Mouse (Mus musculus) small intestine, adult 2 months (tissue): Measurements from ENCODE around the gene Cfap20. TPM values are rescaled to one million over a fixed set of nuclear protein-coding genes. Genes with fewer than 3 reads are reported as not detected.
"Not testable (repeated sequence)": the region's sequence is repeated elsewhere in the genome, so short reads cannot be mapped to it uniquely, and the experiment has no call there.

Experiments used
- H3K27ac ChIP-seq: fragments of 200-500 bp; 2 replicates; pipeline ENCODE4 v1.5.1; 2012; ENCODE audit warnings: low read depth, low read length, control low read depth, inconsistent platforms; ENCODE audit not compliant: insufficient read depth
- H3K27me3 ChIP-seq: fragments of 200-500 bp; 2 replicates; pipeline ENCODE4 v1.6.1; 2012; ENCODE audit warnings: mild to moderate bottlenecking, moderate library complexity, low read length, inconsistent platforms; ENCODE audit not compliant: control insufficient read depth, insufficient read depth
- H3K36me3 ChIP-seq: fragments of 200-500 bp; 2 replicates; pipeline ENCODE4 v1.6.1; 2012; ENCODE audit warnings: mild to moderate bottlenecking, low read length, control low read depth, inconsistent platforms; ENCODE audit not compliant: control insufficient read depth, insufficient read depth
- H3K4me1 ChIP-seq: fragments of 200-500 bp; 2 replicates; pipeline ENCODE4 v1.6.1; 2012; ENCODE audit warnings: low read length, inconsistent platforms, mixed read lengths; ENCODE audit not compliant: control insufficient read depth, insufficient read depth, insufficient read length
- H3K4me3 ChIP-seq: fragments of 200-500 bp; 2 replicates; pipeline ENCODE4 v1.5.1; 2012; ENCODE audit warnings: low read depth, mild to moderate bottlenecking, control low read depth, inconsistent platforms, low read length, moderate library complexity
- CTCF ChIP-seq: fragments of 200-500 bp; IDR thresholded peaks from 2 replicates; pipeline ENCODE4 v1.5.1; 2012; ENCODE audit warnings: low read depth, mild to moderate bottlenecking, control low read depth, inconsistent platforms, low read length, moderate library complexity, mixed read lengths; ENCODE audit not compliant: insufficient replicate concordance, insufficient read length; ENCODE audit errors: extremely low read depth
- POLR2A ChIP-seq: fragments of 200-500 bp; IDR thresholded peaks from 2 replicates; pipeline ENCODE4 v1.6.1; 2012; ENCODE audit warnings: low read depth, mild to moderate bottlenecking, control low read depth, inconsistent platforms, low read length, moderate library complexity
- WGBS: fragments of 180-500 bp; shearing (Covaris S2); methylation state at CpG from one replicate; pipeline ENCODE4 v1.1.7; 2018; 5-methylcytosine and 5-hydroxymethylcytosine counted together
- polyA plus RNA-seq: library from polyadenylated mRNA; depleted of rRNA; stranded (reverse); fragments of >200 nt; gene quantifications from 2 replicates; pipeline ENCODE4 v1.2.3, GENCODE M21; 2012

Cfap20 gene
- polyA plus RNA-seq, 1 experiment: 33.3 TPM

DNA sequence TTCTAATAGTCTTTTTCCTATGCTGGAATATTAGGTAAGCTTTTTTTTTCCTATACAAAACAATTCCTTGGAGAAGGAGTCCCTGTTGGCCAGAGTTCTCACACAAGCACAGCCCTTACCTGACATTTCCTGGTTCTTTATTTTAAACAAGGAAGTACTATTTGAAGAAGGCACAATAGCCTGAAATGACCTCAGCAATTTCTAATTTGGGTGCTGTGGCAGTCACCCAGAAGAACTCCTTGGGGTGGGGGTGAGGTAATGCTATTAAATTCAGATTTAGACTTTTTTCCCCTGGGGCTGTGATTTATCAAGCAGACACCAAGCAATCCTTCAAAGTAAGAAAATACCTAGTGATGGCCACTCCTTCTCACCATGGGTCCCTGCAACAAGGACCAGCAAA, 53.7 kb downstream of the Cfap20 start:
- Histone ChIP-seq H3K27me3 (no peaks in the 10 kb centered on the region), H3K4me3 (no peak overlapping the region), H3K27ac (no peak overlapping the region), H3K36me3 (no peaks in the 10 kb centered on the region), H3K4me1 (peaks cover 15% of the 10 kb centered on the region; the same call in 1 of the 2 replicates)
- TF ChIP-seq POLR2A (no peak), CTCF (no peak)

DNA sequence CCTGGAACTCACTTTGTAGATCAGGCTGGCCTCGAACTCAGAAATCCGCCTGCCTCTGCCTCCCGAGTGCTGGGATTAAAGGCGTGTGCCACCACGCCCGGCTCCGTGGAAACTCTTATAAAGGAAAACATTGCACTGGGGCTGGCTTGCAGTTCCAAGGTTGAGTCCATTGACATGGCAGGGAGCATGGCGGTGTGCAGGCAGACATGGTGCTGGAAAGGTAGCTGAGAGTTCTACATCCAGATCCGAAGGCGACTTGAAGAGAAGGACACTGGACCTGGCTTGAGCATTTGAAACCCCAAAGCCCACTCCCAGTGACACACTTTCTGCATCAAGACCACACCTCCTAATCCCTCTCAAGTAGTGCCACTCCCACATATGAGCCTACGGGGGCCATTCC, 55.7 kb downstream of the Cfap20 start:
- not testable (repeated sequence) for H3K4me3 ChIP-seq, H3K36me3 ChIP-seq, H3K27me3 ChIP-seq, H3K27ac ChIP-seq
- peaks cover 15% of the 10 kb centered on the region; the same call in 1 of the 2 replicates for H3K4me1 ChIP-seq
- WGBS: 90% methylated on average over 11 of the region's 11 CpGs

DNA sequence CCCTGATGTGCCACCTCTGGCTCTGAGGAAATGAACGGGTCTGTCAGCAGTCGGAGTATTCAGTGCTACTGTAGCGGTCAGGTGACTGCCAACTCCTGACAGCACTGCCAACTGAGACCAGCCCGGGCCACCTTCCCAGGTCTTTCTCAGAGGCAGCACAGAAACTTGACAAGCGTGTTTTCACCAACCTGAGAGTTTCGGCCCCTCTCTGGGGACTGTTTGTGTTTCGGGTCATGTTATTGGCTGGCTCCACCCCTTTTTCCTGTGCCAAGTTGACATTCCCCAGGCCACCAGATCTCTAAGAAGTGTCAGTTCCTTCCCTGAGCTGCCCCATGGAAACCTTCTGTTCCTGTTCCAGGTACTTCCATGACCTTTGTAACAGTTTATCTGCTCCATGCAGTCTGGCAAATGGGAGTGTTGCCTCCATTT, 56.8 kb downstream of the Cfap20 start:
- H3K4me3 ChIP-seq: peak overlapping the region; percentile 7; the same call in 1 of the 2 replicates
- H3K27me3 ChIP-seq: no peaks in the 10 kb centered on the region
- peaks cover 15% of the 10 kb centered on the region; the same call in 1 of the 2 replicates for H3K4me1 ChIP-seq
- H3K36me3 ChIP-seq: no peaks in the 10 kb centered on the region
- no peak; the same call in 1 of the 2 replicates for TF ChIP-seq POLR2A
- no peak for TF ChIP-seq CTCF
- 8% methylated on average over 7 of the region's 7 CpGs for WGBS
- peak overlapping the region; percentile 58 for H3K27ac ChIP-seq

DNA sequence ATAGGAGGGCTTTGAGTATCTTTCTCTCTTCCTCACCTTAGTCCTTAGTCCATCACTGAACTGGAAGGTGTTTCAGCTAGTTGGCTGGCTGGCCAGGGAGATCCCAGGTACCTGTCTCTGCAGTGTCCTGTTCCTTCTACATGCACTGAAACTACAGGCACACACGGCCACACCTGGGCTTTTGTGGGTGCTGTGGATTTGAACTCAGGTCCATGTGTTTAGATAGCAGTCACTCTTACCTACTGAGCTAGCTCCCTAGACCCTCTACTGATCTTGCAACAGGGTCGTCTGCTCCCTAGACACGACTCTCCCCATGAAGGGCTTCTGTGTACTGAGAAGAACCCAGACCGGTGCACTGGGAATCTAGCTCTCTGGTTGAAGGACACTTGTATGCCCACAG, 57.6 kb downstream of the Cfap20 start:
- no peaks in the 10 kb centered on the region for H3K36me3 ChIP-seq
- TF ChIP-seq POLR2A: no peak
- TF ChIP-seq CTCF: no peak
- H3K27ac ChIP-seq: peak overlapping the region; percentile 58
- WGBS: 63% methylated on average over 4 of the region's 4 CpGs
- no peaks in the 10 kb centered on the region for H3K27me3 ChIP-seq
- no peak overlapping the region for H3K4me3 ChIP-seq
- H3K4me1 ChIP-seq: peaks cover 15% of the 10 kb centered on the region; the same call in 1 of the 2 replicates

DNA sequence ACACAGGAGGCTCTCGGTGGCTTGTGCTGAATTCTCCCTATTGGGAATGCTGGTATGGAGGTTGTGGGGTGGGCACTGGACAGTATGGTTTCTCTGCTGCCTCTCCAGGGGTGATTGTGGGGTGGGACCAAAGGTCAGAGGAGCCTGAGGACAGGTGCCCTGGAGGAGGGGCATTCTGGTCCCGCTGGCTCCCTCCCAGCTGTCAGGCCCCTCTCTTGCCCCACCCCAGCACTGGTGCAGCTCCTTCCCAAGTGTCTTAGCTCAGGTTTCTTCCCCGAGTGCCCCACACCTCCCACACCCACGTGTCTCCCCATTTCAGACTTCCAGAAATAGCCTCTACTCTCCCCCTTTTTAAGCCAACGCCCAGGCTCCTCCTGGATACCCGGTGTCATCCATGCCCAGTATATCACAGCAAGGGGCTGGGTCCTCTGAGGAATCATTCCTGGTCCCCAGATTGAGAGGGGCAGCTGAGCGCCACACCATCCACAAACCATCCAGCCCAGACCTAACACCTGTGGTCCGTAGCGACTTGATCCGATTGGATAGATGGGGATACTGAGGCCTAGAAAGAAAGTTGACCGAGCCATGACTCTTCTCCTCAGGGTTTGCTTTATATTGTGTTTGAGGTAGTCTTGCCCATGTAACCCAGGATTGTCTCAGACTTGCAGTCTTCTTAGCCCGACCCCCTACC, 58.2 kb downstream of the Cfap20 start:
- no peaks in the 10 kb centered on the region; the same call in 1 of the 2 replicates for H3K36me3 ChIP-seq
- 61% methylated on average over 12 of the region's 12 CpGs for WGBS
- peaks cover 15% of the 10 kb centered on the region; the same call in 1 of the 2 replicates for H3K4me1 ChIP-seq
- no peak overlapping the region for H3K27ac ChIP-seq
- H3K27me3 ChIP-seq: no peaks in the 10 kb centered on the region
- no peak overlapping the region for H3K4me3 ChIP-seq
- TF ChIP-seq POLR2A (no peak), CTCF (no peak)

DNA sequence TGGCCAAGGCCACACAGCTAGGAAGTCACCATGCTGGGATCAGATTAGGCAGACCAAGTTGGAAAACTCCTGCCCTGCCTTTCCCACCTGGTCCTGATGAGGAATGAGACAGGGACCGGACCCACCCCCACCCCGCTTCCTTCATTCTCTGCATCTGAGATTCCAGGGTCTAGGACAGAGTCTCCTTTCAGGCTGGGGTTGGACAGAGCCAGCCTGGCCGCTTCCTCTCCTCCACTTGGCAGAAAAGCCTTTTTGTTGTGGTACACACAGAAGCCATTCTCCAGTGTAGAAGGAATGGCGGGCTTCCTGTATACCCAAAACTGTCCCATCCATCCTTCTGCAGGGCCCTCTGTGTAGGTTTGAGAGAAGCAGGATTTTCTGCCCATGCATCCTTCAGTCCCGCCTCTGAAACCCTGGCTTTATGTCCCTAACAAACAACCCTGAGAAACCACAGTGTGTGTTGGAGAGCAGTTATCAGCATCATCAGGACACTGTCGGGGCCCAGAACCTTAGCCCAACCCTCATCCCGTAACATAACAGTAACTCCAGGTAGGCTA, 59.2 kb downstream of the Cfap20 start:
- H3K27me3 ChIP-seq: no peaks in the 10 kb centered on the region
- 75% methylated on average over 7 of the region's 7 CpGs for WGBS
- TF ChIP-seq CTCF (no peak), POLR2A (no peak)
- H3K27ac ChIP-seq: no peak overlapping the region
- H3K4me1 ChIP-seq: peaks cover 15% of the 10 kb centered on the region; the same call in 1 of the 2 replicates
- H3K36me3 ChIP-seq: no peaks in the 10 kb centered on the region; the same call in 1 of the 2 replicates
- no peak overlapping the region for H3K4me3 ChIP-seq

- Histone ChIP-seq H3K4me3 (no peak overlapping the region), H3K27me3 (no peaks in the 10 kb centered on the region), H3K4me1 (peaks cover 15% of the 10 kb centered on the region; the same call in 1 of the 2 replicates), H3K36me3 (no peaks in the 10 kb centered on the region; the same call in 1 of the 2 replicates), H3K27ac (no peak overlapping the region)
- WGBS: 79% methylated on average over 3 of the region's 3 CpGs
- TF ChIP-seq POLR2A: no peak
- TF ChIP-seq CTCF: no peak
Measured at GRCm38 (mm10) chr8:95374429-95374828, 60.2 kb downstream of the Cfap20 start.
